Mouse (Mus musculus) embryo, embryonic 10.5 days (tissue): ENCODE data around the gene Lama1.
"Not testable (repeated sequence)": the region's sequence is repeated elsewhere in the genome, so short reads cannot be mapped to it uniquely, and the experiment has no call there.

Experiments
- DNase-seq: peaks from one replicate; pipeline ENCODE4 v3.0.0-alpha.2; 2015; ENCODE audit warnings: low spot score

The Lama1 gene

DNA sequence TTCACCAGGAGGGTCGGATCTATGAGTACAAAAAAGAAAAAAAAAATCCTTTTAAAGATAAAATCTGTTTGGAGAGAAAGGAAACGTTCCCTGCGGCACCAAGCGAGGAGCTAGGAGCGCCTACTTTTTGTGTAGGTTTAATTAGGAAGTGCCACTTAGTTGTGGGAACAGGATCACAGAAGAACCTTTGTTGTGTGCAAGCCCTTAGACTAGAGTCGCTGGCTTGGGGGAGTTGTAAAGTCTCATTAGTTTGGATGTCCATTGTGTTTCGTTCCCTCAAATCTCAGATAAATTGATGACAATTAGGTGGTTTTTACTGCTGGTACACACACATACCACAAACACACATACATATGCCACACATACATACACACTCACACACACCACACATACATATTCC is 25.0 kb downstream of the Lama1 start:
- DNase-seq = no peak

DNA sequence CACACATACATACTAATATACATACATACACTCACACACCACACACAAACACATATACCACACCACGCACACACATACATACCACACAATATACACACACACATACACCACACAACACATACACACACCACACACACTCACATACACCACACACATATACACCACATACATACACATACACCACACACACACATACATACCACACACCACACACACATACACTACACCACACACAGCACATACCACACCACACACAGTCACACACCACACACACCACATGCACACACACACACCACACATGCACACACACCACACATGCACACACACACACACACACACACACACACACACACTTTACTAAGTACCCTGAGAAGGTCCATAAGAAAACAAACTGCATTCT is 25.5 kb downstream of the Lama1 start:
- DNase-seq = no peak

DNA sequence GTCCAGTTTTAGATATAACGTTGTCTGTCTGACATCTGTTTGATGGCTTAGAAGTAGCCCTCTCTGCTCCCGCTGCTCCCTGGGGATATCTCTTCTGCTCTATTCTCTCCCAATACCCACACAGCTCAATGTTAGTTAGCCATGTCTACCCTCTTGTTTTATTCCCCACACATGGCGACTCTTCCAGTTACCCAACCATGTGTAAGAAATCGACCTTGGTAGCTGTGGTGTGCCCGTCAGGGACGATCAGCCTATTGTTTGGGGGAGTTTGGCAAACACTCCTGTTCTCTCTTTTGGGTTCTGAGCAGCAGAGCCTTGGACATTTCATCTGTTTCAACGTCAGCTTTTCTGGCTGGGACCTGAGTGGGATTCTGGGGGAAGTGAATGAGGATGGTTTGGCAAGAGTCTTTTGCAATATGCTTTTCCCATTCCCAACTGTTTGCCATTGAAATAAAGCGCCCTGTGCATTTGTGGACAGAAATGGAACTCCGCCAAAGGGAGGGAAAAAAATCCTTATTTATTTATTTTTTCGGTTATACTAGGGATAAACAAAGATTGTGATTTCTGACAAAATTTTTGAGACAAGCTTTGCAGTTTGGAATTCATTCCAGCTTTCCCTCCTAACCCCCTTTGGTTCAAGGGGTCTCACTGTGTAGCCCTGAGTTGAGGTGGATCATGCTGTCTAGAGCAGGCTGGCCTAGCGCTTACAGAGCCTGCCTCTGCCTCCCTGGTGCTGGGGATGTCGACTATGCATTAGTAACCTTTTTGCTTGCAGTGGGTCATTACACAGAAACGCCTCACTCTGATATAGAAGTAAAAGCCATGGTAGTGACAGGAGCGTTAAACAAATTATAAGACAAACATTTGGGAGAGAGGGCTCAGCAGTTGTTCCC is 26.4 kb downstream of the Lama1 start:
- no peak for DNase-seq

DNA sequence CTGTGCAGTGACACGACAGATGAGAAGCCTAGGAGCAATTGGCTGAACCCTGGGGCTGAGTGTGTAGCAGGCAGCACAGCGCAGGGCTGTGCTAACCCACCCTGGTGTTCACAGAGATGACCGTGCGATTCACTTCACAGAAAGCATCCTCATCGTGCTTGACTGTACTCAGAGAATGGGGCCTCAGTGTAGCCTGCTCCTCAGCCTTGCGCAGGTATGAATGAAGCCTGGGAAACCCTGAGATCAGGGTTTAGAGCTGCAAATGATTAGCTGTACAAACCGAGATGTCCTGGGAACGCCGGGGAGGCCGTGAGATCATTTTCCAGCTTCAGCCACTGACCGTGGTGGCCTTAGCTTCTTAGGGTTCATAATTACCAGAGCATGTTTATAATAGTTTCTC is 29.5 kb downstream of the Lama1 start:
- no peak for DNase-seq

- DNase-seq = no peak
These were observed 31.7 kb downstream of the Lama1 start for GRCm38 (mm10) chr17:67728751-67729150.

GRCm38 (mm10) chr17:67731096-67731495 is 34.0 kb downstream of the Lama1 start:
- no peak for DNase-seq

- DNase-seq = no peak
These were observed 34.9 kb downstream of the Lama1 start for GRCm38 (mm10) chr17:67731964-67732363.

GRCm38 (mm10) chr17:67733516-67733915 is 36.5 kb downstream of the Lama1 start:
- no peak for DNase-seq

- DNase-seq = no peak
These were observed 38.7 kb downstream of the Lama1 start for GRCm38 (mm10) chr17:67735722-67736121.

DNA sequence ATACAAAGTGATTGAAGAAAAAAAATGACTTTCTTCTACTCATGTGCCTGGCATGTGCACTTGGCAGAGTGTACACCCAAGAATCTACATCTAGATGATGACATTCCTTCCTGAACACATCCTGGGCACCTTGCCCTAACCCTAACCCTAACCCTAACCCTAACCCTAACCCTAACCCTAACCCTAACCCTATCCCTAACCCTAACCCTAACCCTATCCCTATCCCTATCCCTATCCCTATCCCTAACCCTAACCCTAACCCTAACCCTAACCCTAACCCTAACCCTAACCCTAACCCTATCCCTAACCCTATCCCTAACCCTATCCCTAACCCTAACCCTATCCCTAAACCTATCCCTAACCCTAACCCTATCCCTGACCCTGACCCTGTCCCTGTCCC is 44.2 kb downstream of the Lama1 start:
- not testable (repeated sequence) for DNase-seq

GRCm38 (mm10) chr17:67764167-67764871 is 67.3 kb downstream of the Lama1 start:
- DNase-seq = no peak

GRCm38 (mm10) chr17:67773608-67774007 is 76.5 kb downstream of the Lama1 start:
- DNase-seq = no peak

DNA sequence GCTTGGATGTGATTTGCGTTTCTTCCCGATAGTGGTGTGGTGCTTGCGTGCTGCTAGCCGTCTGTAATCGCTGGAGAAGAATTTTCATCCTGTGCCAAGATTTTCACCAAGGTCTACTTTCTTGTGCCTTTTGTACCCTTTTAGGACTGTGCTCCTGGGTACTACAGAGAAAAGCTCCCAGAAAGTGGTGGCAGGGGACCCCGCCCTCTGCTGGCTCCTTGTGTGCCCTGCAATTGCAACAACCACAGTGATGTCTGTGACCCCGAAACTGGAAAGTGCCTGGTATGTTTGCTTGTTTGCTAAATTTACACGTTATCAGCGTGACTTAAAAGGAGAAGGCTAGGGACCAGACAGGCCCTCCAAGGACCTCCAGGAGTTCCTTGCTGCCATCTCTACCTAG is 79.7 kb downstream of the Lama1 start:
- DNase-seq = peak; percentile 36

DNA sequence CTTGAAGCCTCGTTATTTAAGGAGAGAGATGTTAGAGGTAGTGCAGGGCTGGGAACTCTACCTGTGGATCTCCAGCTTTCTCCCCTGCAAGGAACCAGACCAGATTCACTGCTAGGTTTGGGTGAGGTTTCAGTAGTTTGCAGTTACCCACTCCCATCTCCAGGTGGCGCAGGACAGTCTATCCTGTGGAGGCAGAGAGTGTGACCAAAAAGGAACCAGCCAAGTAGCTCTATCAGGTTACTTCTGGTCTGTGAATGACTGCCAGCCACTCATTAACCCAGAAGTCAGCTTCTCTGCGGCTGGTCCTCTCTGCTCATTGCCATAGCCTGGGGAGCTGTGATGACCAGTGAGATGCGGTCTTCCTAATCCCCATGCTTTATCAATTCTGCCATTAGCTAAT is 82.8 kb downstream of the Lama1 start:
- DNase-seq = peak; percentile 73

DNA sequence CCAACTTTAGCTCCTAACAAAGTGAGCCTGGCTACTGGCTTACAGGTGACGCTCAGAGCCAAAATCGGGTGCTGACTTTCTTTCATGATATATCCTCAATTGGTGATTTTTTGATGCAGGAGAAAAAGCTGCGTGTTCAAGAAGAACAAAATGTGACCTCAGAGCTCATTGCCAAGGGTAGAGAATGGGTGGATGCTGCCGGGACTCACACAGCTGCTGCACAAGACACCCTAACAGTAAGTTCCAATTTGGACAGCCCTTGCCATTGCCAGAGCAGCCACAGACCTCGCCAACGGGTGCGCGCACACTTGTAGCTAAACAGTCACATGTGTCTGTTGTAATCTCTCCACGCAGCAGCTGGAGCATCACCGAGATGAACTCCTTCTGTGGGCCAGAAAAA is 94.0 kb downstream of the Lama1 start:
- DNase-seq = no peak

DNA sequence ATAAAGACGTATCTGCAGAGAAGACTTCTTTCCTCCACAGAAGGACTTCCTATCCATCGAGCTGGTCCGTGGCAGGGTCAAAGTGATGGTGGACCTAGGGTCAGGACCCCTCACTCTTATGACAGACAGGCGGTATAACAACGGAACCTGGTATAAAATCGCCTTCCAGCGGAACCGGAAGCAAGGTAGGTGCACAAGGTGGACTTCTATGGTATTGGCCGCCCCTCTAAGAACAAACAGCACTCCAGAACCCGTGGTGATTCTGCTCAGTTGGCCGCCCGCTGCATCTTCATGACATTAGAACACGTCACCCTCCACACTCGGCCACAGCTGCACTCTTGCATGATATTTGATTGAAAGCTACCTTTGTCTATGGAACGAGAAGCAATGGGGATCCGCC is 112.1 kb downstream of the Lama1 start:
- DNase-seq = no peak

DNA sequence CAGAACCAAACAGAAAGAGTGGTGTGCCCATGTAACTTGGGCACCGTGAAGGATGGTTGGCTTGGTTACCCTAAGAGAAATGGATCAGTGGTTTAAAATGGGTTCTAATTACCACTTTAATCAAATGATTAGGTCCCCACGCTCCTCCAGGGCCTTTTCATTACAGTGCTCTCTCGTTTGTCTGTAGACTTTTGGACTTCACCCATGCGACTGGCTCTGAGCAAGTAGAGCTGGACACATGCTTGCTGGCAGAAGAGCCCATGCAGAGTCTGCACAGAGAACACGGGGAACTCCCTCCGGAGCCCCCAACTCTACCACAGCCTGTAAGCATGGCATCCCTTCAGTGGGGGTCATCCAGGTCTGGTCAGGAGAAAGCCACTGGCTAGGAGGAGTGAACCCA is 116.6 kb downstream of the Lama1 start:
- DNase-seq = no peak

- DNase-seq = no peak
These were observed 118.7 kb downstream of the Lama1 start for GRCm38 (mm10) chr17:67815720-67816119.

DNA sequence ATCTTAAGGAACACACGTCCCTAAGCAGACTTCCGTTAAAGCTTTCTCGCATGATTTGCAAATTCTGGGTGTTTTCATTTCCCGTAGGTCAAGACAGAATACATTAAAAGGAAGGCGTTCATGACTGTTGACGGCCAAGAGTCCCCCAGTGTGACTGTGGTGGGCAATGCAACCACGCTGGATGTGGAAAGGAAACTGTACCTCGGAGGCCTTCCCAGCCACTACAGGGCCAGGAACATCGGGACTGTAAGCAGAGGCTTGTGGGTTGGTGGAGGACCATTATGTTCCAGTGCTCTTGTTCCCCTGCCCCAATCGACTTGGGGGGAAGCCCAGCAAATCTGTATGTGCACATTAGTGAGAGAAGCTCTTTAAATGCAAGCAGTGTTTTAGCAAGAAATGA is 119.9 kb downstream of the Lama1 start:
- DNase-seq = no peak

DNA sequence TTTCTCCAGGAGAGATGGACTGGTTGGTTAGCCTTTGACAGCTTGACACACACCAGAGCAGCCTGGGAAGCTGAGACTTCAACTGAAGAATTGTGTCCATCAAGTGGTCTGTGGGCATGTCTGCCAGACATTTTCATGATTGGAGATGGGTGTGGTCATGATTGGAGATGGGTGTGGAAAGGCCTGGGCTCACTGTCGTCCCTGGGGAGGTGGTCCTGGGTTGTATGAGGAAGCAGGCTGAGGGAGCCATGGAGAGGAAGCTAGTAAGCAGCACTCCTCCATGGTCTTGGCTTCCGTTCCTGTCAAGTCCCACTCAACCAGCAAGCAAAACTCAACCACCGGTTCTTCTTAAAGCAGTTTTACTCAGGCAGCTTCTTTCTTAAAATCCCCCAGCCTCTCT is 130.4 kb downstream of the Lama1 start:
- DNase-seq = no peak

- DNase-seq = no peak
These were observed 139.3 kb downstream of the Lama1 start for GRCm38 (mm10) chr17:67836146-67836895.

DNA sequence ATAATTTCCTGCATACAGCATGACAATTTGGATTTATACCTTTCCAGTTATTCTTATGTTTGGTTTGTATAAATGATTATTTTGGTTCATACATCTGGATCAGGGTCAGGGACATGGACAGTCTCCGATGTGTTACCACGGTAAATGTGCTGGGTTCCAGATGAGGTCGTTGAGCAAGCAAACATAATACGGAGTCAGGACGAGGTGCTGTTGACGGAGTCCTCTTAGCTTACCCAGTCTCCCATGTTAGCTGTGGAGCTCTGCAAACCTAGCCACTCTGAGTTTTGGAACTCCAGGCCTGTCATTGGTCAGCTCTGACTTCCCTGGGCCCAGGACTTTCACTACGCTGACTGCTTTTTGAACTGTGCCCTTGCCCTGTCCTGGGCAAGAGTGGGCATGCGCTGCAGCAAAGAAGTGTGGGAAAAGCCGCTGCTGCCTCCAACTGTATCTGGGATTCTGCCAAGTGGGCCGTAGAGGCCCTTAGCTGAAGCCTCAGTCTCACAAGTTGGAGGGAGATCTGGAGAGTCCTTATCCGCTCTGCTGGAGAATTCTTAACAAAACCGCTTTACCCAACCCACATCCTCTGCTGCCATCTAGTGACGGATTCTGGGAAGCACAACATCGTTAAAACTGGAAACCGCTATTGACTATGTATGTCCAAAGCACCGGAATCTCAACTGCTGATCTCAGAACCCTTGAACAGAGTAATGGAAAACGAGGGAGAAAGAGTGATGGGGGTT is 140.5 kb downstream of the Lama1 start:
- peak; percentile 91 for DNase-seq
